Mouse (Mus musculus): ENCODE data around the gene Fam43b. TPM values are rescaled to one million over a fixed set of nuclear protein-coding genes. Genes with fewer than 3 reads are reported as not detected.
A peak's percentile ranks its signal among the peaks of the same experiment; 100 is the strongest.

The Fam43b gene
- total RNA-seq, 2 experiments from 2014 or later: not detected

- DNase-seq (ENCODE audit: low spot score in 2 of 2): no peak
These were observed 999 bp downstream of the Fam43b start for GRCm38 (mm10) chr4:138395087-138395970.

- DNase-seq (ENCODE audit: low spot score in 2 of 2): no peak
These were observed 2.6 kb downstream of the Fam43b start for GRCm38 (mm10) chr4:138393703-138394102.

GRCm38 (mm10) chr4:138383789-138384188, 12.5 kb downstream of the Fam43b start:
- DNase-seq (ENCODE audit: low spot score in 2 of 2): no peak

GRCm38 (mm10) chr4:138382462-138382861, 13.9 kb downstream of the Fam43b start:
- no peak for DNase-seq (ENCODE audit: low spot score in 2 of 2)

- no peak for DNase-seq (ENCODE audit: low spot score in 2 of 2)
These were observed 16.1 kb downstream of the Fam43b start for GRCm38 (mm10) chr4:138380132-138380689.

- peak; percentile 43 to 55 for DNase-seq (ENCODE audit: low spot score in 2 of 2)
These were observed 17.1 kb downstream of the Fam43b start for GRCm38 (mm10) chr4:138379091-138379840.

GRCm38 (mm10) chr4:138377526-138377925, 18.8 kb downstream of the Fam43b start:
- DNase-seq (ENCODE audit: low spot score in 2 of 2): no peak

- no peak for DNase-seq (ENCODE audit: low spot score in 2 of 2)
These were observed 21.2 kb downstream of the Fam43b start for GRCm38 (mm10) chr4:138375117-138375516.

- DNase-seq (ENCODE audit: low spot score in 2 of 2): no peak
These were observed 25.3 kb downstream of the Fam43b start for GRCm38 (mm10) chr4:138370996-138371516.

- no peak for DNase-seq (ENCODE audit: low spot score in 2 of 2)
These were observed 27.6 kb downstream of the Fam43b start for GRCm38 (mm10) chr4:138368498-138369260.

GRCm38 (mm10) chr4:138367641-138368497, 28.5 kb downstream of the Fam43b start, which contains the start of gene Cda:
Gene Cda (minus strand): TSS chr4:138367992.
- peak; percentile 42 to 77 for DNase-seq (ENCODE audit: low spot score in 2 of 2)

GRCm38 (mm10) chr4:138366561-138366960, 29.8 kb downstream of the Fam43b start:
- no peak for DNase-seq (ENCODE audit: low spot score in 2 of 2)

GRCm38 (mm10) chr4:138363511-138363910, 32.8 kb downstream of the Fam43b start:
- DNase-seq (ENCODE audit: low spot score in 2 of 2): no peak

GRCm38 (mm10) chr4:138362883-138363282, 33.4 kb downstream of the Fam43b start:
- DNase-seq (ENCODE audit: low spot score in 2 of 2): no peak

GRCm38 (mm10) chr4:138361370-138361821, 34.9 kb downstream of the Fam43b start:
- no peak for DNase-seq (ENCODE audit: low spot score in 2 of 2)

GRCm38 (mm10) chr4:138358176-138358575, 38.2 kb downstream of the Fam43b start:
- no peak for DNase-seq (ENCODE audit: low spot score in 2 of 2)

- DNase-seq (ENCODE audit: low spot score in 2 of 2): no peak
These were observed 39.8 kb downstream of the Fam43b start for GRCm38 (mm10) chr4:138356551-138356950.

GRCm38 (mm10) chr4:138356141-138356540, 40.2 kb downstream of the Fam43b start:
- no peak for DNase-seq (ENCODE audit: low spot score in 2 of 2)

GRCm38 (mm10) chr4:138355496-138355895, 40.8 kb downstream of the Fam43b start:
- no peak for DNase-seq (ENCODE audit: low spot score in 2 of 2)
